Mouse (Mus musculus) lung, adult 2 months (tissue): ENCODE results near the gene Upb1. TPM values are rescaled to one million over a fixed set of nuclear protein-coding genes. Genes with fewer than 3 reads are reported as not detected.
"Not testable (repeated sequence)": the region's sequence is repeated elsewhere in the genome, so short reads cannot be mapped to it uniquely, and the experiment has no call there.

Source experiments
- DNase-seq: peaks from one replicate; pipeline ENCODE4 v3.0.0; 2022
- H3K4me1 ChIP-seq: fragments of 200-500 bp; 2 replicates; pipeline ENCODE4 v1.6.1; 2011; ENCODE audit warnings: low read length; ENCODE audit not compliant: control insufficient read depth, insufficient read depth
- H3K4me3 ChIP-seq: fragments of 200-500 bp; replicated peaks from 2 replicates; pipeline ENCODE3; 2011; ENCODE audit warnings: low read depth, mild to moderate bottlenecking, control low read depth, low read length; ENCODE audit errors: extremely low read depth
- CTCF ChIP-seq: fragments of 200-500 bp; IDR thresholded peaks from 2 replicates; pipeline ENCODE4 v1.5.1; 2011; ENCODE audit warnings: mild to moderate bottlenecking, low read length, control low read depth; ENCODE audit not compliant: insufficient read depth
- POLR2A ChIP-seq: fragments of 200-500 bp; IDR thresholded peaks from 2 replicates; pipeline ENCODE4 v1.6.1; 2011; ENCODE audit warnings: low read depth, mild to moderate bottlenecking, control low read depth, low read length, borderline replicate concordance; ENCODE audit errors: extremely low read depth
- WGBS: fragments of 180-500 bp; shearing (Covaris S2); methylation state at CpG from one replicate; pipeline ENCODE4 v1.1.7; 2018; 5-methylcytosine and 5-hydroxymethylcytosine counted together
- polyA plus RNA-seq: library from polyadenylated mRNA; depleted of rRNA; stranded (reverse); fragments of >200 nt; gene quantifications from 2 replicates; pipeline ENCODE4 v1.2.3, GENCODE M21; 2012

The Upb1 gene
- polyA plus RNA-seq, 1 experiment, result 0.59 TPM

DNA sequence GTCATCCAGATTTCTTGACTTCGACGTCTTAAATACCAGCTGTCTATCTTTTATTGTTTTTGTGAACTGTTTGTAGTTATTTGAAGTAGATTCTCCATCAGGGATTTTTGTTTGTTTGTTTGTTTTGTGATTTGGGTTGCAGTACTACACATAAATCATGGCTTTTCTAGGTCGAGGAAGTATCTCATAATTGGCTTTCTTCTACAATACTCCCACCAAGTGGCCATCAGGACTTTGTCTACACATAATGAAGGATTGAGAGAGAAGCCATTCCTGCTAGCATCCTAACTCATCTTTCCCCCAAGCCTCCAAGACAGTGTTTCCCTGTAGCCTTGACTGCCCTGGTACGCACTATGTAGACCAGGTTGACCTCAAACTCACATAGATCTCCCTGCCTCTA is 10.1 kb upstream of the Upb1 start:
- Histone ChIP-seq H3K4me1 (no peaks in the 10 kb centered on the region), H3K4me3 (no peak overlapping the region)
- TF ChIP-seq CTCF (peak; percentile 12; the same call in 1 of the 2 replicates), POLR2A (no peak)
- no peak for DNase-seq
- 67% methylated on average over 4 of the region's 4 CpGs for WGBS

- Histone ChIP-seq H3K4me3 (no peak overlapping the region), H3K4me1 (peaks cover 2% of the 10 kb centered on the region; the same call in 1 of the 2 replicates)
- TF ChIP-seq POLR2A, result no peak
- TF ChIP-seq CTCF, result no peak
- WGBS, result 89% methylated on average over 8 of the region's 8 CpGs
- DNase-seq, result no peak
Measured at GRCm38 (mm10) chr10:75394796-75395195, 6.1 kb upstream of the Upb1 start.

DNA sequence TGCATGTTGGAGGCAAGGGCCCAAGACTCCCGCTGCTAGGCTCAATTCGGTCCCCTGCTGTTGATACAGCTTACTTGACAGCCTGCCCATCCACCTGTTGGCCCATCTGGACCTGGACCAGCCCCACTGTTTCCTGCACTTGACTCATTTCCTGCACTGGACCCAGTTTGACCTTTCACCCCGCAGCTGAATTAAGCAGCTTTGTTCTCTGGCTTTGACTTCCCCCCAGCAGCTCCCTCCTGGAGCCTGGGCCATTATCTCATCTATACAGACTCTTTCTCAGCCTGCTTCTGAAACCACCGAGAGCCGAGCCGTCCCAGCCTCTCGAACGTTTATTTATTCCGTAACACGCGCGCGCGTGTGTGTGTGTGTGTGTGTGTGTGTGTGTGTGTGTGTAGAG is 3.9 kb upstream of the Upb1 start:
- H3K4me1 ChIP-seq, result peaks cover 2% of the 10 kb centered on the region; the same call in 1 of the 2 replicates
- WGBS, result 20% methylated on average over 14 of the region's 14 CpGs
- no peak overlapping the region for H3K4me3 ChIP-seq
- DNase-seq, result no peak
- TF ChIP-seq POLR2A (no peak), CTCF (no peak)

DNA sequence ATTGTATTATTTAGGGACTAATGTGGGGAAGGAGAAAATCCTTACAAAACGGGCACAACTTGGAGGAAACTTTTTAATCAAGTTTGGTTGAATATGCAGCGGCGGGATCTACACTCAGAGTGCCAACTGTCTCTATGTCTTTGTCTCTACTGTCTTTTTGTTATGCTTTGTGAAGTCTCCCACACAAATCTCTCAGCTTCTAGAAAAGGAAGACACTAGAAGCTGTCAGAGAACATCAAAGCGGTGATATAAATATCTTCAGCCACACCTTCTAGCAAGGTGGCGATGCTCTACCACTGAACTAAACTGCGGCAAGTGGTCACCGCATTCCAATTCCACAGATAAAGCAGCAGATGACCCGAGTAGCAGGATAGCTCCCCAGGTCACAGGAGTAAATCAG is 5.0 kb downstream of the Upb1 start:
- H3K4me1 ChIP-seq, result no peaks in the 10 kb centered on the region
- no peak for TF ChIP-seq CTCF
- no peak for TF ChIP-seq POLR2A
- DNase-seq, result no peak
- WGBS, result 85% methylated on average over 8 of the region's 8 CpGs
- no peak overlapping the region for H3K4me3 ChIP-seq

- no peaks in the 10 kb centered on the region for H3K4me1 ChIP-seq
- peak; percentile 19 for DNase-seq
- TF ChIP-seq CTCF (no peak), POLR2A (no peak)
- H3K4me3 ChIP-seq, result no peak overlapping the region
- WGBS, result 48% methylated on average over 13 of the region's 13 CpGs
Measured at GRCm38 (mm10) chr10:75406755-75407154, 5.8 kb downstream of the Upb1 start.

GRCm38 (mm10) chr10:75407741-75408140 is 6.8 kb downstream of the Upb1 start:
- Histone ChIP-seq H3K4me3 (no peak overlapping the region), H3K4me1 (no peaks in the 10 kb centered on the region)
- WGBS, result 71% methylated on average over 4 of the region's 4 CpGs
- TF ChIP-seq POLR2A (no peak), CTCF (no peak)
- no peak for DNase-seq

DNA sequence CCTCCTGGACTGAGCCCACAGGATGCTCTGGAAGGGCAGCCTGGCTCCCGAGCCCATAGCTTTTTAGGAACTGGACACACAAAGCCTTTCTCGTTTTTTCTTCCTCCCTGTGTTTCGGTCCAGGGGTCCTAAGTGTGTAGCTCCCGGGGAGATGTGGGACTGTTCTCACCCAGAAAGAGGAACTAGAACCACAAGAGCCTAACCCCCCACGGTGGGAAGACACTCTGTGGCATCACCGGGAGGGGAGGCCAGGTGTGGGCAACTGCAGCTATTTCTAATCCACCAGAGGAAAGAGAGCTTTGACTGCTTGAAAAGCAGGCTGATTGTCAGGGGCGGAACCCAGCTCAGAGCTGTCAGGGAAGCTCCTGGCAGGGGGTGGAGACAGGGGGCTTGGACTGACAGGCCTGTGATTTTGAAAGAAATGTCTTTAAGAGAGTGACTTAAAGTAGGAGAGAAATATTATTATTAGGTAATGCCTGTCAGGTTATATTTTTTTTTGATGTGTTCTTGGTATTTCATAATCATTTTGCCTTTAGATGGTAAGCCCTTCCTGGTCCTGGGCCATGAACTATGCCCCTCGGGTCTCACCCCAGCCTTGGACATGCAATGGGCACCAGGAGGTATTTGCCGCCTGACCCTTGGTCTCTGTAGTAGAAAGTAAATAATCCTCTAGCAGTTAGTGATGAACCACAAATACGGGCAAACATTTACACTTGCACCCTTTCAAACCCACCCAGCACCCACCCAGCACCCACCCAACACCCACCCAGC is 10.6 kb downstream of the Upb1 start:
- not testable (repeated sequence) for H3K4me3 ChIP-seq, H3K4me1 ChIP-seq, DNase-seq
- 67% methylated on average over 10 of the region's 10 CpGs for WGBS

DNA sequence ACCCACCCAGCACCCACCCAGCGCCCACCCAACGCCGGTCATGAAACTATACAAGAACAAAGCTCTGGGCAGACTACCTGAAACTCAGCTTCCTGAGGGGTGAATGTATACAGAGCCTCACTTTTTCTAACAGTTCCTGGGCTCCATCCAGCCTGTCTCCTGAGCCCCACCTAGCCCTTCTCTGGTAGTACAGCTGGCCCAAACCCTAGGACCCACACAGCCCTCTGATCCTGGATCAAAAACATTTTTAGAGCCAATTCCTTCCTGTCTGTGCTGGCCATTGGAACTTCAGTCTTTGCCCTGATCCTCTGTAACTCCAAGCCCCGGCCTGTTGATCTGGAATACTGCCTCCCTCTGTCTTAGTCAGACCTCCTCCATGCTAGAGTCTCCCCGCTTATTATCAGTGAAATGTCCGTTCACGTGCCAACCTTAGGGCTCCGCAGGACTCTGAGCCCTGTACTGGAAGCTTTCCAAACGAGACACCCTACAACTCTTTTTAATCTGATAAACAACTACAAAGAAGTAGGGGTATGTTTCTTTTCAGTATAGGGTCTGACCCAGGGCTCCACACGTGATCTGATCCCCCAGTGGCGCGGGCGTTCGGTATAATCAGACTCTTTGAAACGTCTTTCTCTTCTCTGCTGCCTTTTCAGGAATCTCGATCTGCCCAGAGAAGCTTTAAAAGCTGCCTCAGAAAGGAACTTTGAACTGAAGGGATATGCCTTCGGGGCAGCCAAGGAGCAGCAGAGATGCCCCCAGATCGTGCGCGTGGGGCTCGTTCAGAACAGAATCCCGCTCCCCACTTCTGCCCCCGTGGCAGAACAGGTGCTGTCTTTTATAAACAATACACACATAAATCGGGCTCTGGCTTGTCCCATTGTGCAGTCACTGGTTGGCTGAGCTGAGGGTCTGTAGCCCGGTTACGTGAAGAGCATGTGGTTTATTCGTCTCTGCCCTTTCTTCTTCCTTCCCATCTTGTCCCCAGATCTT is 11.5 kb downstream of the Upb1 start:
- no peak for TF ChIP-seq POLR2A
- TF ChIP-seq CTCF, result no peak
- WGBS, result 71% methylated on average over 27 of the region's 27 CpGs
- H3K4me1 ChIP-seq, result no peaks in the 10 kb centered on the region

DNA sequence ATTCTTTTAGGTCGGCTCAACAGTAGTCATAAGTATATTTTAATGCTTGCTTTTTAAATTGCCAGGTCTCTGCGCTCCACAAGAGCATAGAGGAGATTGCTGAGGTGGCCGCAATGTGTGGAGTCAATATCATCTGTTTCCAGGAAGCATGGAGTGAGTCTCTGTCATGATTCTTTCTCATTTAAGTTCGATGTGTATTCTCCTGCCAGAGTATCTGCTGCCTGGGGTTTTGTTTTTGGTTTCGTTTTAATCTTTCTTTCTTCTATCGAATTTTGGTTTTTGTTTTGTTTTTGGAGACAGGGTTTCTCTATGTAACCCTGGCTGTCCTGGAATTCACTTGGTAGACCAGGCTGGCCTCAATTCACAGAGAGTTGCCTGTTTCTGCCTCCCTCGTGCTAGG is 14.0 kb downstream of the Upb1 start:
- no peak overlapping the region for H3K4me3 ChIP-seq
- TF ChIP-seq CTCF, result no peak
- no peak for TF ChIP-seq POLR2A
- H3K4me1 ChIP-seq, result no peaks in the 10 kb centered on the region
- WGBS, result 77% methylated on average over 7 of the region's 7 CpGs
- DNase-seq, result no peak

More for the DNA sequence above, 11.5 kb downstream of the Upb1 start:
- DNase-seq, result no peak
- H3K4me3 ChIP-seq, result no peak overlapping the region
